Mouse (Mus musculus): ENCODE results near the gene Rab44. TPM values are rescaled to one million over a fixed set of nuclear protein-coding genes. Genes with fewer than 3 reads are reported as not detected.

The Rab44 gene
- total and polyA plus RNA-seq, 3 experiments: 13.3 to 72.8 (median 23.0) TPM

- peak; percentile 73 for DNase-seq (ENCODE audit: low spot score)
- peaks cover 80% of the 10 kb centered on the region for H3K4me1 ChIP-seq (ENCODE audit: insufficient read depth, low read depth, low read length)
- no peaks in the 10 kb centered on the region for H3K27me3 ChIP-seq (ENCODE audit: insufficient read depth, low read length)
- peak; percentile 80 for ATAC-seq (ENCODE audit: extremely low read depth, insufficient number of reproducible peaks, low FRiP score, poor library complexity, severe bottlenecking)
- peak overlapping the region; percentile 66; the same call in 1 of the 2 replicates for H3K4me3 ChIP-seq (ENCODE audit: low read depth, low read length)
- H3K36me3 ChIP-seq (replicated peaks): peaks cover 17% of the 10 kb centered on the region
- TF ChIP-seq CTCF (IDR thresholded peaks at IDR 0.05; ENCODE audit: low read depth, low read length) (peak; percentile 90), GATA1 (IDR thresholded peaks at IDR 0.05; ENCODE audit: borderline replicate concordance, low read length) (no peak)
- H3K9me3 ChIP-seq (replicated peaks): no peaks in the 10 kb centered on the region
Measured at GRCm38 (mm10) chr17:29171001-29171772, 57.2 kb downstream of the Rab44 start.

DNA sequence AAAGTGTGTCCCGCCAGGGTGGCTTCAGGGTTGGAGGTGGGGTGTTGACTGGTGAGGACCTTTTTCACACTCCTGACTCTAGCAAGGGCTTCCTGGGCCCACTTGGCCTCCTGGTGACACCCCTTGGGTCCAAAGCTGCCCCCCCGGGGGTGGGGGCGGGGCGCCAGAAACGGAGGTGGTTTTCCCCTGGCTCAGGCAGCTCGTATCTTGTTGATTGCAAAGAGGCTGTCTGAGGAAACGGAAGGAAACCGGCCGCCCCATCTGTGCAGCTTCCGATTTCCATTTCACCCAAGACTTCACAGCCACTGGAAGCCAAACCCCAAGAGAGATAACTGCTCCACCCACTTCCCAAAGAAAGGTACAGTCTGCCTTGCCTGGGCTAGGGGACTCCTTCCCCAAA lies 58.1 kb downstream of the Rab44 start:
- TF ChIP-seq CTCF (IDR thresholded peaks at IDR 0.05; ENCODE audit: low read depth, low read length) (no peak), TAL1 (conservative IDR thresholded peaks at IDR 0.05; ENCODE audit: low read depth, low read length) (no peak), POLR2AphosphoS5 (IDR thresholded peaks at IDR 0.05; ENCODE audit: insufficient replicate concordance, low read depth, low read length) (no peak), GATA1 (IDR thresholded peaks at IDR 0.05; ENCODE audit: borderline replicate concordance, low read length) (no peak), GATA2 (IDR thresholded peaks at IDR 0.05; ENCODE audit: borderline replicate concordance, low read depth, low read length) (no peak)

GRCm38 (mm10) chr17:29173165-29173564 lies 59.2 kb downstream of the Rab44 start:
- H3K36me3 ChIP-seq (replicated peaks): peaks cover 24% of the 10 kb centered on the region
- TF ChIP-seq POLR2AphosphoS5 (IDR thresholded peaks at IDR 0.05; ENCODE audit: insufficient replicate concordance, low read depth, low read length): no peak
- TF ChIP-seq GATA1 (IDR thresholded peaks at IDR 0.05; ENCODE audit: borderline replicate concordance, low read length): no peak
- TF ChIP-seq CTCF (IDR thresholded peaks at IDR 0.05; ENCODE audit: low read depth, low read length): no peak
- no peak for TF ChIP-seq TAL1 (conservative IDR thresholded peaks at IDR 0.05; ENCODE audit: low read depth, low read length)
- TF ChIP-seq GATA2 (IDR thresholded peaks at IDR 0.05; ENCODE audit: borderline replicate concordance, low read depth, low read length): no peak
- ATAC-seq (ENCODE audit: extremely low read depth, insufficient number of reproducible peaks, low FRiP score, poor library complexity, severe bottlenecking): no peak
- peaks cover 62% of the 10 kb centered on the region for H3K4me1 ChIP-seq (ENCODE audit: insufficient read depth, low read depth, low read length)
- H3K4me3 ChIP-seq (ENCODE audit: low read depth, low read length): peak overlapping the region; percentile 52; the same call in 1 of the 2 replicates
- H3K9me3 ChIP-seq (replicated peaks): no peaks in the 10 kb centered on the region
- no peaks in the 10 kb centered on the region; the same call in 1 of the 2 replicates for H3K27me3 ChIP-seq (ENCODE audit: insufficient read depth, low read length)
- DNase-seq (ENCODE audit: low spot score): no peak

More for the DNA sequence above, 58.1 kb downstream of the Rab44 start:
- peak; percentile 86 for DNase-seq (ENCODE audit: low spot score)
- H3K4me3 ChIP-seq (ENCODE audit: low read depth, low read length): peak overlapping the region; percentile 66
- H3K36me3 ChIP-seq (replicated peaks): peaks cover 19% of the 10 kb centered on the region
- H3K9me3 ChIP-seq (replicated peaks): no peaks in the 10 kb centered on the region
- peak; percentile 54 for ATAC-seq (ENCODE audit: extremely low read depth, insufficient number of reproducible peaks, low FRiP score, poor library complexity, severe bottlenecking)
- no peaks in the 10 kb centered on the region for H3K27me3 ChIP-seq (ENCODE audit: insufficient read depth, low read length)
- peaks cover 71% of the 10 kb centered on the region for H3K4me1 ChIP-seq (ENCODE audit: insufficient read depth, low read depth, low read length)

DNA sequence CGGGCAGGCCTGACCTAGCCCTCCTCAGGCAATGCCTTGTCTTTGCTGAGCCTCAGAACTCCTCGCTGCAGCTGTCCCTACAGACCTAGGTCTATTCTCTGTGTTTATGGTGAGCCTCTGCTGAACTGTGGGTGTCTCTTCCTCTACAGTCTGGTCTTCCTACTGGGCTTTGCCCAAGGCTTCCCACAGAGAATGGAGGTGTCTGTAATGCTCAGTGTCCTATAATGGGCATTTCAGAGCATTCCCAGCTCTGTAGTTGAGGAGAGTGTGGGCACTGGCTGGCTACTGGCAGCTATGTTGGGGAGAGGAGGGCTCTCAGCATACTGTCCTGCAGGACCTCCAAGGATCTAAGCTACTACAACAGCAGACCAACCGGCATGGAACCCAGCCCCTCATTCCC lies 61.7 kb downstream of the Rab44 start:
- DNase-seq (ENCODE audit: low spot score) (no peak), ATAC-seq (ENCODE audit: extremely low read depth, insufficient number of reproducible peaks, low FRiP score, poor library complexity, severe bottlenecking) (no peak)
- Histone ChIP-seq H3K4me1 (ENCODE audit: insufficient read depth, low read depth, low read length) (peaks cover 37% of the 10 kb centered on the region), H3K9me3 (replicated peaks) (no peaks in the 10 kb centered on the region), H3K27me3 (ENCODE audit: insufficient read depth, low read length) (peaks cover 15% of the 10 kb centered on the region; the same call in 1 of the 2 replicates), H3K36me3 (replicated peaks) (peaks cover 24% of the 10 kb centered on the region), H3K4me3 (ENCODE audit: low read depth, low read length) (no peak overlapping the region)
- TF ChIP-seq GATA2 (IDR thresholded peaks at IDR 0.05; ENCODE audit: borderline replicate concordance, low read depth, low read length): no peak
- TF ChIP-seq GATA1 (IDR thresholded peaks at IDR 0.05; ENCODE audit: borderline replicate concordance, low read length): no peak
- no peak for TF ChIP-seq TAL1 (conservative IDR thresholded peaks at IDR 0.05; ENCODE audit: low read depth, low read length)
- no peak for TF ChIP-seq CTCF (IDR thresholded peaks at IDR 0.05; ENCODE audit: low read depth, low read length)
- no peak for TF ChIP-seq POLR2AphosphoS5 (IDR thresholded peaks at IDR 0.05; ENCODE audit: insufficient replicate concordance, low read depth, low read length)

DNA sequence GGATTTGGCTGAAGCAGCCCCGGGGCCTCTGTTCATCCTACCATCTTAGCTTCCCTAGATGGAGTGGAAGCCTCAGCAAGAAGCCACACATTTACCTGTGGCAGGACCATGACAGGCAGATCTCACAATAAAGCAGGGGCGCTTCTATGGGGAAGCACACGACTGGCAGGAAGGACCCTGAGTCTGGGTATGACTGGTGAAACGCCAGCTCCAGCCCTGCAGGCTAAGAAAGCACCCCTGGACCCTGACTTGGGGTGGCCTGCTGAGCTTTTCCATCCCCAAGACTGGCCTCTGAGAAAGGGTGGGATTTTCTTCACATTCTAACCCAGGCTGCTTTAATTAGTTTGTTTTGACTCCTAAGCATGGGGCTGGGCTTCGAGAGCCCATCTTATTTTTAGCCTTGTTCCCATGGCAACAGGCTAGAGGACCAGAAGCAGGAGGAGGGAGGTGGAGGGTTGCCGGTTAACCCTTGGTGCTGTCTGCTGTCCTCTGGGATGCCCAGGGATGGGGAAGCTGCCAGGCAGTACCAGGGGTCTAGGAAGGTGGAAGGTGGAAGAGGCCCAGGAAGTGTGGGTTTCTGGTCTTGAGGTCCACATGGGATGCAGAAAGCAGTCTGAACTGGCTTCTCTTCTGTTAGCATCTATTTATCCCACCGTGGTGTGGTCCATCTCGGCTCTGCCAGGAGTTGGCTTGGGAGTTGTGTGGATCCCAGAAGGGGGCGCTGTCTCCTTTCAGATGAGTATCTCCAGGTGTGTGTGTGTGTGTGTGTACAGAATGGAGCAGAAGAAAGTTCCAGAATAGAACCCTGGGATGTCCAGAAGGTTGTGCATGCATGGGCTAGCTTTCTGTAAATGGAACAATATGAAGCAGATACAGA lies 62.7 kb downstream of the Rab44 start:
- no peak for TF ChIP-seq POLR2AphosphoS5 (IDR thresholded peaks at IDR 0.05; ENCODE audit: insufficient replicate concordance, low read depth, low read length)
- no peak for TF ChIP-seq CTCF (IDR thresholded peaks at IDR 0.05; ENCODE audit: low read depth, low read length)
- TF ChIP-seq TAL1 (conservative IDR thresholded peaks at IDR 0.05; ENCODE audit: low read depth, low read length): no peak
- no peak for TF ChIP-seq GATA1 (IDR thresholded peaks at IDR 0.05; ENCODE audit: borderline replicate concordance, low read length)
- no peak for TF ChIP-seq GATA2 (IDR thresholded peaks at IDR 0.05; ENCODE audit: borderline replicate concordance, low read depth, low read length)
- peaks cover 15% of the 10 kb centered on the region; the same call in 1 of the 2 replicates for H3K27me3 ChIP-seq (ENCODE audit: insufficient read depth, low read length)
- no peak overlapping the region for H3K4me3 ChIP-seq (ENCODE audit: low read depth, low read length)
- no peaks in the 10 kb centered on the region for H3K9me3 ChIP-seq (replicated peaks)
- peaks cover 29% of the 10 kb centered on the region for H3K4me1 ChIP-seq (ENCODE audit: insufficient read depth, low read depth, low read length)
- no peak for ATAC-seq (ENCODE audit: extremely low read depth, insufficient number of reproducible peaks, low FRiP score, poor library complexity, severe bottlenecking)
- H3K36me3 ChIP-seq (replicated peaks): peaks cover 24% of the 10 kb centered on the region
- no peak for DNase-seq (ENCODE audit: low spot score)

DNA sequence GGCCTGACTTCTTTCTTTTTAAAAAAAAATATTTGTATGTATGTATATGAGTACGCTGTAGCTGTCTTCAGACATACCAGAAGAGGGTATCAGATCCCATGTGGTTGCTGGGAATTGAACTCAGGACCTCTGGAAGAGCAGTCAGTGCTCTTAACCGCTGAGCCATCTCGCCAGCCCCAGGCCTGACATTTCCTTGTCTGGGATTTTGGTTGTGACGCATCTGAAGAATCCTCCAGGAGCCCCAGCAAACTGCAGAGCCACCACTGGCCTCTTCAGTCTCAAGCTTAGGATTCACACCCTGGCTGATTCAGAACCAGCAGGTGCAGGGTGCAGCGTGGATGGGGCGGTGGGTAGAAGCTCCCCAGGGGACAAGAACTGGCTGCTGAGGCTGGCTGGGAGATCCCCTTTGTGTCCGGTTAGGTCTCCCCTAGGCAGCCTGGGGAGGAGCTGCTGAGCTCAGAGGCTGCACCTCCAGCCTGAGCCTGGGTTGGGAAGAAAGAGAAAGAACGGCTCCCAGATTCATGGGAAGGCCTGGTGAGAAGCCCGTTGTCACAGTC lies 64.6 kb downstream of the Rab44 start:
- no peak for ATAC-seq (ENCODE audit: extremely low read depth, insufficient number of reproducible peaks, low FRiP score, poor library complexity, severe bottlenecking)
- Histone ChIP-seq H3K36me3 (replicated peaks) (peaks cover 24% of the 10 kb centered on the region), H3K9me3 (replicated peaks) (no peaks in the 10 kb centered on the region), H3K27me3 (ENCODE audit: insufficient read depth, low read length) (peaks cover 30% of the 10 kb centered on the region), H3K4me1 (ENCODE audit: insufficient read depth, low read depth, low read length) (peaks cover 29% of the 10 kb centered on the region), H3K4me3 (ENCODE audit: low read depth, low read length) (no peak overlapping the region)
- DNase-seq (ENCODE audit: low spot score): no peak
- TF ChIP-seq POLR2AphosphoS5 (IDR thresholded peaks at IDR 0.05; ENCODE audit: insufficient replicate concordance, low read depth, low read length) (no peak), GATA2 (IDR thresholded peaks at IDR 0.05; ENCODE audit: borderline replicate concordance, low read depth, low read length) (no peak), GATA1 (IDR thresholded peaks at IDR 0.05; ENCODE audit: borderline replicate concordance, low read length) (no peak), CTCF (IDR thresholded peaks at IDR 0.05; ENCODE audit: low read depth, low read length) (no peak), TAL1 (conservative IDR thresholded peaks at IDR 0.05; ENCODE audit: low read depth, low read length) (no peak)

Measured in G1E (cell line).